Mouse (Mus musculus): ENCODE data around the gene Nrxn2.

- no peak for TF ChIP-seq POLR2A (IDR thresholded peaks at IDR 0.05; ENCODE audit: insufficient read length, low read depth)
- TF ChIP-seq MAX (IDR thresholded peaks at IDR 0.05; ENCODE audit: low read depth) = no peak
- TF ChIP-seq MYOD1 (IDR thresholded peaks at IDR 0.05; ENCODE audit: control insufficient read depth in 1 of 3, insufficient read length in 2 of 3, low read depth in 2 of 3) = no peak
- TF ChIP-seq USF1 (IDR thresholded peaks at IDR 0.05; ENCODE audit: low read depth) = no peak
Observed at GRCm38 (mm10) chr19:6537526-6537925, 119.0 kb downstream of the Nrxn2 start.
